Mouse (Mus musculus) T-helper 2 cell (primary cell): ENCODE results near the gene Shoc2.
"Not testable (repeated sequence)": the region's sequence is repeated elsewhere in the genome, so short reads cannot be mapped to it uniquely, and the experiment has no call there.

Source experiments
- in situ Hi-C: fragments of 300-600 bp; cut with MboI, MseI; formaldehyde crosslinking; loops from one replicate; pipeline ENCODE4 v1.15.1; 2025; ENCODE audit warnings: high pct_unique_total_duplicates

Shoc2 gene

DNA sequence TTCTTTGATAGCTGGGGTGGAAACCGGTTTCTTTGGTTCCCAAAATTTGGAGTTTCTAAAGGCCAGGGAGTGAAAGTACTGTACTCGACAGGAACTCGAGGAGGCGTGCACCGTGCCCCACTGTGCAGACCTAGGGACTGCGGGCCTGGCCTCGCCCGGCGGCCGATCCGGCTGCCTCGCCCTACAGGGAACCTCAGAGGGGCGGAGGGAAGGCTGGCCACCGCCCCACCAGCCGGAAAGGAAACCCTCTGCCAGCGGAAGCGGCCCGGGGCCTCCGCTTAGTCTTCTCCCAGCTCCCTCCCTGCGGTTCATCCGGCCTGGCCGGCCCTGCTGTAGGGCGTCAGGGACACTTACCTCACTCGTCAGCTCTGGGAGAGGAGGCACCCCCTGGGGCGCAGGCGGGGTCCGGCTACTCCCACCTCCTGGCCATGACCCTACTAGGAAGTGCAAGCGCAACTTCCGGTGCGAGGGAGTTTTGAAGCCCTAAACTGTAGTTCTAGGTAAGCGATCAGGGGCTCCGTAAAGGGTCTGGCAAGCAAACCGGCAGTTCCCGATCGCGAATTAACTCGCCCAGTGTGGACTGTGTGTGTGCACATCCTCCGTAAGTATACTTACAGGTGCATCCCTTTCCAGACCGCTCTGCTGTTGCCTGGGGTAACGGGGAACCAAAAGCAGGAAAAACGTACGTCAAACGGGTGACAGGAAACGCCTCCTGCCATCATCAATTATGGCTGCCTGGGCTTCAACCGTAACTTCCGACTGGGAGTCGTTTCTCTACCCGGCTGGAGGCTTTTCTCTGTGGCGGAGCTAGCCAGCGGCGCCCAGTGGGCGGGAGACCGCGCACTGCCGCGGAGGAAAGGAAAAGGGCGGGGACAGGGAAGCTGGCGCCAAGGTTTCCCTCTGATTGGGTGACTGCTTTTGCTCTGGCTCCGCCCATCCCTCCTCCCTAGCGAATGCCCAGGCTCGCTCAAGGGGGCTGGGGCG, at the start of gene Shoc2, which contains the start of gene Bbip1:
Shoc2 (plus strand) TSS at position 505 of the 984 bp plus-strand sequence.
Bbip1 (minus strand) TSS at position 826 of the 984 bp plus-strand sequence.
- in situ Hi-C loops: no loop called here

GRCm38 (mm10) chr19:53894538-53895121, 49.5 kb upstream of the Shoc2 start:
- in situ Hi-C loops: loop anchor here (5.0 kb wide), 1 partner anchor 92 kb away; no protein-coding TSS in a partner anchor

- in situ Hi-C loops: no loop called here
Measured at GRCm38 (mm10) chr19:53898046-53898445, 46.1 kb upstream of the Shoc2 start.

DNA sequence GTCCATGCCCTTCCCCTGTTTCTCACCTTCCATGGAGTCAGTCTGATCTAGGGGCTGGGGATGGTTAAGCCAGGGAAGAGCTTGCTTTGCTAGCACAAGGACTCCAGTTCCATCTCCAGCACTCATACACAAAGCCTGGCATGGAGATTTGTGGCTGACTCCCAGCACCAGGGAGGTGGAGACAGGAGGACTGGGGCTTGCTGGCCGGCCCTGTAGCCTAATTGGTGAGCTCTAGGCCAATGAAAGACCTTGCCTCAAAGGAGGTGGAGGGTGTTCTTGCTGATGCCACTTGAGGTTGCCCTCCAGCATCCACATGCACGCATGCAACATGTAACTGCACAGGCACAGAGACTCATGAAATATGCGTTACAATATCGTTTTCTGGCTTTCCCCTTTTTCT, 45.6 kb upstream of the Shoc2 start:
- in situ Hi-C loops: no loop called here

DNA sequence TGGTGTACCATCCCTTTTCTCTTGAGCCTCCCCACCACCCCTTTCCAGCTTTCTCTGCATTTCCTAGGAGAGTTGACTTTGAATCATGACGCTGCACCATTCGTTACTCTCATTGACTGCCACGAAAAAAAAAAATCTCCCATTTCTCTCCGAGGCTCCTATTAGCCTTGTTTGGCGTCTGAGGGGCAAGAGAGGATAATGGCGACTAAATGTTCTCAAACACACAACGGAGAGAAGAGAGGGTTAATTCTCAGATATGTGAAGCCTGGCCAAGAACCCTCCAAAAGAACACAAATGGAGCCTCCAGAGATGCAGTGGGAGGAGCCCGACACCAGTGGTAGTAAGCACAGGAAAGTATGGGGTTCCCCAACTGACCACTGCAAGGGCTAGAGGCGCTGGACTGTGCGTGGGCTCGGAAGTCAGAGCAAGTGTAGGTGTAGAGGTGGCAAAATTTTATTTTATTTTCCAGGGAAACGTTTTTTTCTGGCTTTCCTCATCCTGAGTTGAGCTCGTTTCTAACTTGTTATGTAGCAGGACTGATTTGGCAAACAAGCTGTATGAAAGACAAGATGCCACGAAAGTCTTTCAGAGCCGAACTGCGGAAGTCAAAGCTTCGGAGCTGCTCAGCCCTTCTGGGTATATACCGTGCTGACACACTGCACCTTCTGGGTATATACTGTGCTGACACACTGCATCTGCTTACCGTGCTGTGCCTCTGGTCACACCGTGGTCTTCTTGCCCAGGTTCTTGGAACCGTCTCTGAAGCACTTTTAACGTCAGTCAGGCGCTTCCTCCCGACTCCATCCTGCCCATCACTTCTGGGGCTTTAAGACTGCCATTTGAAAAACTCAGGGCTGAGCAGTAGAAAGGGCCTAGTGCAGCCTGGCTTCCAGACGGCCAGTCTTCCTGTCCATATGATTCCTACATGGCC, 44.9 kb upstream of the Shoc2 start:
- in situ Hi-C loops: no loop called here

DNA sequence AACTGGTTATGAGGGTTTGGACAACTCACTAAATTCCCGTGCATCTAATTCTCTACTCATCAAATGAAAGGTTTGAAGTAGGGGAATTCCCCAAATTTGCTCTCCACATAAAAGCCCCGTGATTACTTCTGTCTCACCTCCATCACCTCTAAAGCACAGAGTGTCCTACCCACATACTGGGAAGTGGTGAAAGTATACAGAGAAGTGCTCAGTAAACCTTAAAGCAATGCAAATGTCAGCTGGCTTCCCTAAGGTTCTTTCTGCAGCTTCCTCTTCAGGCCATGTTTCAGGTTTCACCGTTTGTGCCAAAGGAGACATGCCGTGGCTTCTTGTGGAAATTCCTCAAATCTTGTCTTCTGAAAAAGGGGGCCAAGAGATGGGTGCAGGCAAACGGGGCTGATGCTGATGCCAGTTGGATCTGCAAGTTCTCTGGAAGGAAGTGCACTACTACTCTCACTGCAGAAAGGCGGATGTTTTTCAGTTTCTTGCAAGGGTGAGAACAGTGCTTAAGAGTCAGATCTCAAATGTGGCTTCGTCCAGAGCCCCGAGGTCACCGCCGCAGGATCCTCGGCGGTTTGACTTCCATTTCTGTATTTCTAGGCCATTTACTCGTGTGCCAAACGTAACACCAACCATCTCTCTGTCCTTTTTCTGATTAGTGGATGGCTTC, 44.0 kb upstream of the Shoc2 start:
- in situ Hi-C loops: no loop called here

- in situ Hi-C loops: no loop called here
Measured at GRCm38 (mm10) chr19:53901931-53902738, 42.0 kb upstream of the Shoc2 start.

- in situ Hi-C loops: no loop called here
Measured at GRCm38 (mm10) chr19:53902739-53903487, 41.2 kb upstream of the Shoc2 start.

GRCm38 (mm10) chr19:53903507-53904321, 40.4 kb upstream of the Shoc2 start:
- in situ Hi-C loops: no loop called here

DNA sequence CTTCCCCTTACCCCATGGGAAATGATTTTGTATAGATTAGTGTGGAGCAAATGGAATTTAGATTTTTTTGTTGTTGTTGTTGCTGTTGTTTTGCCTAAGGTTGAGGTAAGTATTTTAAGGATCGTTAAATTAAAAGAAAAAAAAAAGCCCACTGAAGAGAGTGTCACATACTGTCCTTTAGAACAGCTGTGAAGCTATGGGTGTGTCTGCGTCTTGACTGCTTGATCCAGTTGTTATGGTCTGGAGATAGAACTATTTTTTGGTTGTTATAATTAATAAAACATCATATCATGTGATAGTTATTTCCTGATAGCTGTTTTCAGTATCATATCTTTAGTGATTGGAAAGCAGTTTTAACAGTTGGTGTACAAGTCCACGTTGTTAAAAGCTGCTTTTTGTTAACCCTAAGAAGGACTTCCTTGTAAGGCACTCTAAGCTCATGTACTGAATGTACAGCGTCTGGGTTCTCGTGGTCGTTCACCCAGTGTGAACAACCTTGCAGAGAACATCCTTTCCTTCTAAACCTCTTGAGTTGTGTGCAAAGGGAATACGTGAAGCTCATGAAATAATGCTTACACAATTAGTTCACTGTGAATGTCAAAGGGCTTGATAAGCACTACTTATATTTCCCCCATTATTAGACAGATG, 39.1 kb upstream of the Shoc2 start:
- in situ Hi-C loops: no loop called here

- in situ Hi-C loops: no loop called here
Measured at GRCm38 (mm10) chr19:53906033-53906702, 37.9 kb upstream of the Shoc2 start.

- in situ Hi-C loops: not testable (repeated sequence)
Measured at GRCm38 (mm10) chr19:53906703-53907070, 37.4 kb upstream of the Shoc2 start.

DNA sequence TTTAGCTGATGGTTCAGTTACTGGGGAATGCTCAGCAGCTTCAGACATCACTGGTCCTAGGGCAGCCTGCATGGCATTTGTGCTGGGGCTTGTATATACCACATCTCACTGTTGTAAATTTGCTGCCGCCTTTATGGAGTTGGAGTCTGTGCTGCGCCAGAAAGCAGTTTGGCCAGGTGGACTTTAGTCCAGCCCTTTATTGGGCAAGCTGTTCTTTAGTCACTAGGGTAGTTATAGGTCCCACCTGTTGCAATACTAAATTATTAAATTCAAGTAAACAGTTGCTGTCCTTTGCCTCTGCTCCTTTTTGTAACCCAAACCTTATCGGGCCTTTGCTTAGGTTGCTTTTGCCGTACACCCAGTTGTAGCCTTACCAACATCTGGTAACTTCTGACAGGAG, 29.2 kb upstream of the Shoc2 start:
- in situ Hi-C loops: loop anchor here (5.0 kb wide), 1 partner anchor 68 kb away; no protein-coding TSS in a partner anchor

- in situ Hi-C loops: loop anchor here (5.0 kb wide), 1 partner anchor 72 kb away; no protein-coding TSS in a partner anchor
Measured at GRCm38 (mm10) chr19:53919541-53919940, 24.6 kb upstream of the Shoc2 start.

DNA sequence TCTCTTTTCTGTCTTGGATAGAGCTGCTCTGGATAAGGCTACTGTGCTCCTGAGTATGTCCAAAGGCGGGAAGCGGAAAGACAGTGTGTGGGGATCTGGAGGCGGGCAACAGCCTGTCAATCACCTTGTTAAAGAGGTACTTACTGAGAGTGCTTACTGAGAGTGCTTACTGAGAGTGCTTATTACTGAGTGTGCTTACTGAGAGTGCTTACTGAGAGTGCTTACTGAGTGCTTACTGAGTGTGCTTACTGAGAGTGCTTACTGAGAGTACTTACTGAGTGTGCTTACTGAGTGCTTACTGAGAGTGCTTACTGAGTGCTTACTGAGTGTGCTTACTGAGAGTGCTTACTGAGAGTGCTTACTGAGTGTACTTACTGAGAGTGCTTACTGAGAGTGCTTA, 22.1 kb upstream of the Shoc2 start:
- in situ Hi-C loops: not testable (repeated sequence)

DNA sequence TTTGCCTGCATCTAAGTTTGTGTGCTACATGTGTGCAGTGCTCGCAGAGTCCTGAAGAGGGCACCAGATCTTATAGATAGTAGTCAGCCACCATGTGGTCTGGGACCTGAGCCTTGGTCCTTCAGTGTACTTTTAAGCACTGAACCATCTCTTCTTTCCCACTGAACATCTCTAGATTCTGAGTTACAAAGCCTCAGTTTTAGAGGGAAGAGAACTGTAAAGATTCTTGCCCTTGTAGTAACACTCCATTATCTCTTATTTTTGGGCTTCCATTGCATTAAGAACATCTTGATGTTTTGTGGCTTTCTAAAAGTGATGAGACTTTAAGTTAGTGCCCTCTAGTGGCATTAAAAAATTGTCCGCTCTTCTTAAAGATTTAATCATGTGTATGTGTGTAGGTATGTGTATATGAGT, 18.8 kb upstream of the Shoc2 start:
- in situ Hi-C loops: loop anchor here (5.0 kb wide), 1 partner anchor 163 kb away; no protein-coding TSS in a partner anchor

DNA sequence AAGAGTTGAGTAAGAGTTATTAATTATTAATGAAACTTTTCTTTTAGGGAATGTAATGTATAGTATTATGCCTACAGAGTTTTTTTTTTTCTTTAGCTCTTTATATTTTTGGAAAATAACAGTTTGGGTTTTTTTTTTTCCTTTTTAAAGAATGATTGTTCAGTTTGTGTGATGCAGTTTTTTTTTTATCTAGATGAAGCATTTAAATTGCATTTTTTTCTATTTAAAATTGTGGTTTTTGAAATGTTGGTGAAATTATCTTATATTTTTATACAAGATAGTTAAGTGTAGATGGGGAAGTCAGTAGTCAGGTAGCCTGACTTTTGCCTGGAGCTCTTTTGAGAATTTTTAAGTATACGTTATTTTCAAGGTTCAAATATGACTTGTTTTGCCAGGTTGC, 17.4 kb upstream of the Shoc2 start:
- in situ Hi-C loops: loop anchor here (5.0 kb wide), 1 partner anchor 164 kb away; no protein-coding TSS in a partner anchor
